Mouse (Mus musculus): ENCODE measurements around the gene Washc4. TPM values are rescaled to one million over a fixed set of nuclear protein-coding genes. Genes with fewer than 3 reads are reported as not detected.

The Washc4 gene
- polyA plus RNA-seq, 1 experiment: 4.2 TPM

DNA sequence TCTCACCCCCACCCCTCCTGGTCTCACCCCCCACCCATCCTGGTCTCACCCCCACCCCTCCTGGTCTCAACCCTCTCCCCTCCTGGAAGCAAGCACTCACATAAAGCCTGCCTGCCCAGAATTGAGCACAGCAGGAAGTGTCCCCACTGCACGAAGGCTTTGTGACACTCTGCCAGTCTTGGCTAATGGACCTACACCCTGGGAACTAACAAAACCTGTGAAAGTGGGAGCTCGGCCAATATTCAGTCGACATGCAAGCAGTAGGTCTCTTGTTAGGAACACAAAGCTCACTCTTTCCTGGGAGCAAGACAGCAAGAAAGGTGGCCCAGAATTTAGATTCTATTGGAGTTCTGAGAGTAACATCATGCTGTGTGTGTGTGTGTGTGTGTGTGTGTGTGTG, 87.3 kb downstream of the Washc4 start:
- Histone ChIP-seq H3K27ac (ENCODE audit: control insufficient read depth, insufficient read depth, low read length) (no peak overlapping the region), H3K4me1 (replicated peaks; ENCODE audit: control insufficient read depth, insufficient read depth, low read length) (peaks cover 5% of the 10 kb centered on the region; the same call in 1 of the 2 replicates), H3K4me3 (ENCODE audit: control insufficient read depth, insufficient read depth, low read length) (no peak overlapping the region), H3K36me3 (ENCODE audit: control insufficient read depth, insufficient read depth, low read length) (no peaks in the 10 kb centered on the region), H3K27me3 (ENCODE audit: control insufficient read depth, insufficient read depth, low read length) (no peaks in the 10 kb centered on the region)
- DNase-seq: no peak
- WGBS: 86% methylated on average over 3 of the region's 3 CpGs
- TF ChIP-seq POLR2A (IDR thresholded peaks at IDR 0.05; ENCODE audit: control insufficient read depth, extremely low read depth, insufficient read depth, low read length, poor library complexity): no peak
- no peak for TF ChIP-seq CTCF (IDR thresholded peaks at IDR 0.05; ENCODE audit: borderline replicate concordance, control insufficient read depth, extremely low read depth, insufficient read depth, low read length, poor library complexity)

DNA sequence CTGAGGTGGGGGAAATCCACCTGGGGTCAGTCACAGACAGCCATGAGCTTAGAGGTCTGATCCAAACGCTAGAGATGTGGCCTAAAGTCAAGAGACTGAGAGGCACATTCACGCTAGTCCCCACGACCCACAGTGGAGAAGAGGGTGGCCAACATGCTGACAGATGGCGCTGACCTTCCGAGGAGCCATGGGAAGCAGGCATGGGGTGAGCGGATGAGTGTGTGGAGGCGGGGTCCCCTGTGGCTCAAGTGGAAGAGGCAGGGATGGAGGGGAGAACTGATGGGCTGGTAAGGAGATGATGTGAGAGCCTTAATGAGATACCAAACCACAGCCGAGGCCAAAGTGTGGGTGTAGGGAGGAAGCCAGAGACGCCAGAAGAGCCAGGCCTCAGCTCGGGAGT, 88.2 kb downstream of the Washc4 start:
- Histone ChIP-seq H3K4me3 (ENCODE audit: control insufficient read depth, insufficient read depth, low read length) (no peak overlapping the region), H3K27ac (ENCODE audit: control insufficient read depth, insufficient read depth, low read length) (no peak overlapping the region), H3K4me1 (replicated peaks; ENCODE audit: control insufficient read depth, insufficient read depth, low read length) (peaks cover 5% of the 10 kb centered on the region; the same call in 1 of the 2 replicates), H3K36me3 (ENCODE audit: control insufficient read depth, insufficient read depth, low read length) (no peaks in the 10 kb centered on the region), H3K27me3 (ENCODE audit: control insufficient read depth, insufficient read depth, low read length) (no peaks in the 10 kb centered on the region)
- TF ChIP-seq POLR2A (IDR thresholded peaks at IDR 0.05; ENCODE audit: control insufficient read depth, extremely low read depth, insufficient read depth, low read length, poor library complexity) (no peak), CTCF (IDR thresholded peaks at IDR 0.05; ENCODE audit: borderline replicate concordance, control insufficient read depth, extremely low read depth, insufficient read depth, low read length, poor library complexity) (no peak)
- WGBS: 93% methylated on average over 10 of the region's 10 CpGs
- DNase-seq: no peak

DNA sequence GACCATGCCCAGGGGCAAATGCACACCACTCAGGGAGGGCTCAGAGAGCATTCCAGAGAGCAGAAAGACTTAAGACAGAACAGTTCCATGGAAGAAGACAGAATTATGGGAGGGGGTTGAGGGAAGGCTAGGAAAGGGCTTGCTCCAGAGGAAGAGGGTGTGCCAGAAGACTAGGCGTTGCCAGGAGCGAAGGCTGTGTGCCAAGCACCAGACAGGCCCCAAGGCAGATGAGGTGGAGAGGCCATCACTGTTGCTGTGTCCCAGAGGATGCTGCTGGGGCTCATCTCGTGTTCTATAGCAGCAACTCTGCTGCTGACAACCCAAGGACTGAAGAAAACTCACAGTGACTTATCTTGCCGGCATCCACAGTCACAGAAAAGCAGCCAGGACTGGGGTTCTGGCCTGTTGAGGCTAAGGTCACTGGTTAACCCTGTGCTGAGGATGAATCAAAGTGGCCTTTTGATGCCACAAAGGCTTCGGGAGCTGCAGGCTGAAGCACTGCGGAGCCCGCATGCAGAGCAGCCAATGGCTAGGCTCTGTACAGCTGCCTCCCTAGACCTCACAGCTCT, 89.3 kb downstream of the Washc4 start:
- 92% methylated on average over 7 of the region's 7 CpGs for whole genome bisulfite sequencing
- no peak for TF ChIP-seq POLR2A (IDR thresholded peaks at IDR 0.05; ENCODE audit: control insufficient read depth, extremely low read depth, insufficient read depth, low read length, poor library complexity)
- no peak for TF ChIP-seq CTCF (IDR thresholded peaks at IDR 0.05; ENCODE audit: borderline replicate concordance, control insufficient read depth, extremely low read depth, insufficient read depth, low read length, poor library complexity)

DNA sequence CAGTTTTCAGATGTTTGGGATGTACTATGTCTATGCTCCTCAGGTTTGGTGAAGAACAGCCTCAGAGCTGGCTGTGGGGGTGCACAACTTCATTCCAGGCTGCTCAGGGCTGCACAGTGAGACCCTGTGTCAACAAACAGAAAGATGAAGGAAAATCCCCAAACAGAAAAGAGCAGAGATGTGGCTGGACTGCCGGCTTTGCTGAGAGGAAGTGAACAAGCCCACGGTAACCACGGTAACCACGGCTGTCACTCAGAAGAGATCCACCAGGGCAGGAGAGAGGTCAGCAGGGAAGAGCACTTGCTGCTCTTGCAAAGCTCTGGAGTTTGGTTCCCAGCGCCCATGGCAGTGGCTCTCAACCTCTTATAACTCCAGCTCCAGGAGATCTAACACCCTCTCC, 90.9 kb downstream of the Washc4 start:
- TF ChIP-seq POLR2A (IDR thresholded peaks at IDR 0.05; ENCODE audit: control insufficient read depth, extremely low read depth, insufficient read depth, low read length, poor library complexity) (no peak), CTCF (IDR thresholded peaks at IDR 0.05; ENCODE audit: borderline replicate concordance, control insufficient read depth, extremely low read depth, insufficient read depth, low read length, poor library complexity) (no peak)
- peak; percentile 15 for DNase-seq
- Histone ChIP-seq H3K27ac (ENCODE audit: control insufficient read depth, insufficient read depth, low read length) (no peak overlapping the region), H3K4me3 (ENCODE audit: control insufficient read depth, insufficient read depth, low read length) (no peak overlapping the region), H3K36me3 (ENCODE audit: control insufficient read depth, insufficient read depth, low read length) (no peaks in the 10 kb centered on the region), H3K27me3 (ENCODE audit: control insufficient read depth, insufficient read depth, low read length) (no peaks in the 10 kb centered on the region), H3K4me1 (replicated peaks; ENCODE audit: control insufficient read depth, insufficient read depth, low read length) (peaks cover 5% of the 10 kb centered on the region; the same call in 1 of the 2 replicates)
- WGBS: 10% methylated on average over 5 of the region's 5 CpGs

More for the DNA sequence above, 89.3 kb downstream of the Washc4 start:
- Histone ChIP-seq H3K27me3 (ENCODE audit: control insufficient read depth, insufficient read depth, low read length) (no peaks in the 10 kb centered on the region), H3K36me3 (ENCODE audit: control insufficient read depth, insufficient read depth, low read length) (no peaks in the 10 kb centered on the region), H3K4me1 (replicated peaks; ENCODE audit: control insufficient read depth, insufficient read depth, low read length) (peaks cover 5% of the 10 kb centered on the region; the same call in 1 of the 2 replicates), H3K27ac (ENCODE audit: control insufficient read depth, insufficient read depth, low read length) (no peak overlapping the region), H3K4me3 (ENCODE audit: control insufficient read depth, insufficient read depth, low read length) (no peak overlapping the region)
- no peak for DNase-seq

DNA sequence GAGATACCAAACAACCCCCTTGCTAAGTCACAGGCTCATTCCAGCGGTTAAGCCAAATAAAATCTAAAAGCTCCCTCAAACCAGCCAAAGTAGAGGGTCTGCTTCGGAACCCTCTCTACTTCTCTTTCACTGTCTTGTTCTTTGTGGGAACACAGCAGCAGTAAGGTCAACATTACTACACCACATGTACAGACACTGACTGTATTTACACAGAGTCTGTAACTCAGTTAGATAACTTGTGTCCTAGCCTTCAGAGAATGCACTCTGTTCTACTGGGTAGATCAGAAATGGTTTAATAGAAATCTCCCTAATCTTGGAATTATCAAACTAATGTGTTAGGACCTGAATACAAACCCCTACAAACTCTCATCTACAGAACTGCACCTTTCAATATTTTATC, 92.6 kb downstream of the Washc4 start:
- TF ChIP-seq CTCF (IDR thresholded peaks at IDR 0.05; ENCODE audit: borderline replicate concordance, control insufficient read depth, extremely low read depth, insufficient read depth, low read length, poor library complexity) (no peak), POLR2A (IDR thresholded peaks at IDR 0.05; ENCODE audit: control insufficient read depth, extremely low read depth, insufficient read depth, low read length, poor library complexity) (no peak)
- Histone ChIP-seq H3K4me3 (ENCODE audit: control insufficient read depth, insufficient read depth, low read length) (no peak overlapping the region), H3K4me1 (replicated peaks; ENCODE audit: control insufficient read depth, insufficient read depth, low read length) (peaks cover 5% of the 10 kb centered on the region; the same call in 1 of the 2 replicates), H3K27ac (ENCODE audit: control insufficient read depth, insufficient read depth, low read length) (no peak overlapping the region), H3K27me3 (ENCODE audit: control insufficient read depth, insufficient read depth, low read length) (no peaks in the 10 kb centered on the region), H3K36me3 (ENCODE audit: control insufficient read depth, insufficient read depth, low read length) (no peaks in the 10 kb centered on the region)
- DNase-seq: no peak
- WGBS: 95% methylated on average over 2 of the region's 2 CpGs

DNA sequence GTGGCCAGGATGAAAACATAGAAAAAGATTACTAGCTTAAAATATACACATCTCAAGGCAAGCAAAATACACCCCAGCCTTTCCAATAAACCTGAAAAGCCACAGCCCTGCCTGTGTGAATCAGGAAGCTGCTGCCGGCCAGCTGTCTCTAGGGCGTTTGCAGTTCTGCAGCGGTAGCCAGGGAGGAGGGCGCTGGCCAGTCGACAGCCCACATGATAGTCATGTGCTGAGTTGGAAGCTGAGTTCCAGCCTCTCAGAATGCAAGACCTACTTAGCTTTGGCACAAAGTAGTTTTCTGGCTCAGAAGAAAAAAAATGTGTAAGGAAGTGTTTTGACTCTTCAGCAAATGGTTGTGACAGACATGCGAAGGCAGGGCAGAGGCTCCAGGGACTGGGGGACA, 93.7 kb downstream of the Washc4 start:
- no peaks in the 10 kb centered on the region for H3K36me3 ChIP-seq (ENCODE audit: control insufficient read depth, insufficient read depth, low read length)
- H3K27ac ChIP-seq (ENCODE audit: control insufficient read depth, insufficient read depth, low read length): no peak overlapping the region
- no peak for DNase-seq
- no peak overlapping the region for H3K4me3 ChIP-seq (ENCODE audit: control insufficient read depth, insufficient read depth, low read length)
- TF ChIP-seq CTCF (IDR thresholded peaks at IDR 0.05; ENCODE audit: borderline replicate concordance, control insufficient read depth, extremely low read depth, insufficient read depth, low read length, poor library complexity) (no peak), POLR2A (IDR thresholded peaks at IDR 0.05; ENCODE audit: control insufficient read depth, extremely low read depth, insufficient read depth, low read length, poor library complexity) (no peak)
- 28% methylated on average over 6 of the region's 6 CpGs for WGBS
- no peaks in the 10 kb centered on the region for H3K27me3 ChIP-seq (ENCODE audit: control insufficient read depth, insufficient read depth, low read length)
- H3K4me1 ChIP-seq (replicated peaks; ENCODE audit: control insufficient read depth, insufficient read depth, low read length): peaks cover 5% of the 10 kb centered on the region; the same call in 1 of the 2 replicates

All from thymus, adult 2 months (tissue).